Mouse (Mus musculus) E14TG2a.4 (cell line): Measurements from ENCODE around the gene Kdm4b.

Experiments
- H3K27me3 ChIP-seq: 2 replicates; pipeline ENCODE4 v1.6.1; 2014; ENCODE audit warnings: low read length, control low read depth; ENCODE audit not compliant: insufficient read depth
- H3K36me3 ChIP-seq: 2 replicates; pipeline ENCODE4 v1.6.1; 2014; ENCODE audit warnings: low read length, control low read depth; ENCODE audit not compliant: insufficient read depth
- H3K4me1 ChIP-seq: replicated peaks from 2 replicates; pipeline ENCODE4 v1.6.1; 2014; ENCODE audit warnings: low read depth, low read length, control low read depth
- H3K4me3 ChIP-seq: replicated peaks from 2 replicates; pipeline ENCODE4 v1.5.1; 2014; ENCODE audit warnings: mild to moderate bottlenecking, low read length
- H3K9me3 ChIP-seq: 2 replicates; pipeline ENCODE4 v1.6.1; 2014; ENCODE audit warnings: low read length, control low read depth
- CTCF ChIP-seq: conservative IDR thresholded peaks from 2 replicates; pipeline ENCODE4 v1.5.1; 2014; ENCODE audit warnings: low read length
- NANOG ChIP-seq: IDR thresholded peaks from 2 replicates; pipeline ENCODE4 v1.6.1; 2014; ENCODE audit warnings: borderline replicate concordance, low read length, mixed read lengths
- POU5F1 ChIP-seq: IDR thresholded peaks from 2 replicates; pipeline ENCODE4 v1.6.1; 2014; ENCODE audit warnings: low read length, borderline replicate concordance

The Kdm4b gene

DNA sequence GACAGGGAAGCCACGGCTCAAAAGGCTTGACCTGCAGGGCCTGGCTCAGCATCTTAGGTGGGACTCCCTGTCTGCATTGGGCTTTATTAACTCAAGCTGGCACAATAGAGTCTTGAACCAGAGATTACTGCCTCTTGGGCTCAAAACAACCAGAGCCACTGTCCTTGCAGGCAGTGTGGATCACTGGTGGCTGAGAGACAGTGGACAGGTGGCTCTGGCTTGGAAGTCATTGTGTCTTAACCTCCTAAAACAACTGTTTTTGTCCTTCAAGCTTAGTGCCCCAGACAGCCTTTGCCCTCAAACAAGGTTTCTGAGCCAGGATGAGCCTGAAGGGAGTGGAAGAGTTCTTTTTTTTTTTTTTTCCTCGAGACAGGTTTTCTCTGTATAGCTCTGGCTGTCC lies 19.5 kb downstream of the Kdm4b start:
- H3K27me3 ChIP-seq, result no peaks in the 10 kb centered on the region
- H3K4me3 ChIP-seq, result no peak overlapping the region
- H3K9me3 ChIP-seq, result no peaks in the 10 kb centered on the region
- peaks cover 73% of the 10 kb centered on the region for H3K4me1 ChIP-seq
- no peak for TF ChIP-seq NANOG
- no peak for TF ChIP-seq POU5F1
- TF ChIP-seq CTCF, result no peak
- peaks cover 73% of the 10 kb centered on the region for H3K36me3 ChIP-seq

GRCm38 (mm10) chr17:56348128-56348527 lies 22.3 kb downstream of the Kdm4b start:
- peaks cover 74% of the 10 kb centered on the region for H3K4me1 ChIP-seq
- no peaks in the 10 kb centered on the region for H3K9me3 ChIP-seq
- TF ChIP-seq NANOG (no peak), CTCF (no peak), POU5F1 (no peak)
- H3K4me3 ChIP-seq, result no peak overlapping the region; the same call in 1 of the 2 replicates
- peaks cover 88% of the 10 kb centered on the region for H3K36me3 ChIP-seq
- H3K27me3 ChIP-seq, result no peaks in the 10 kb centered on the region

- H3K9me3 ChIP-seq, result no peaks in the 10 kb centered on the region
- peaks cover 92% of the 10 kb centered on the region for H3K36me3 ChIP-seq
- no peaks in the 10 kb centered on the region for H3K27me3 ChIP-seq
- TF ChIP-seq CTCF (no peak), NANOG (no peak), POU5F1 (no peak)
- no peak overlapping the region; the same call in 1 of the 2 replicates for H3K4me3 ChIP-seq
- peaks cover 69% of the 10 kb centered on the region for H3K4me1 ChIP-seq
Observed at GRCm38 (mm10) chr17:56348586-56348985, 22.7 kb downstream of the Kdm4b start.

DNA sequence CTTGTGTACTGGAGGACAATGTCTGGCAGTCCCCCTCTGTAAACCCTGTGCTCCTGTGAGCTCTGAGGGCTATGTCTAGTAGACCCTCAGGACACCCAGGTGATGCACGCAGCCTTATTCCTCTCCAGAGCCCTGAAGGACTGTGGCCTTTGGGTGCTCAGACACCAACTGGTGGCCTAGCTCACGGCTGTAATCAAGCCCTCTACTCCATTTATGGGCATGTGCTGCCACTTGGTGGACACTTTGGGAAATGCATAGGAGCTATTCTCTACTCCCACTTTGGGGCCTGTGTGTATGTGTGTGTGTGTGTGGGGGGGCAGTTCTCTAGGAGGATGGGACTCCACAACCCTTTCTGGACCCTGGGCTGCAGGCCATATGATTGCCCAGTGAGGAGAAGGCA lies 24.8 kb downstream of the Kdm4b start:
- peaks cover 48% of the 10 kb centered on the region for H3K4me1 ChIP-seq
- peaks cover 94% of the 10 kb centered on the region for H3K36me3 ChIP-seq
- no peaks in the 10 kb centered on the region for H3K27me3 ChIP-seq
- no peaks in the 10 kb centered on the region for H3K9me3 ChIP-seq
- H3K4me3 ChIP-seq, result no peak overlapping the region
- peak; percentile 91 for TF ChIP-seq CTCF
- no peak for TF ChIP-seq POU5F1

DNA sequence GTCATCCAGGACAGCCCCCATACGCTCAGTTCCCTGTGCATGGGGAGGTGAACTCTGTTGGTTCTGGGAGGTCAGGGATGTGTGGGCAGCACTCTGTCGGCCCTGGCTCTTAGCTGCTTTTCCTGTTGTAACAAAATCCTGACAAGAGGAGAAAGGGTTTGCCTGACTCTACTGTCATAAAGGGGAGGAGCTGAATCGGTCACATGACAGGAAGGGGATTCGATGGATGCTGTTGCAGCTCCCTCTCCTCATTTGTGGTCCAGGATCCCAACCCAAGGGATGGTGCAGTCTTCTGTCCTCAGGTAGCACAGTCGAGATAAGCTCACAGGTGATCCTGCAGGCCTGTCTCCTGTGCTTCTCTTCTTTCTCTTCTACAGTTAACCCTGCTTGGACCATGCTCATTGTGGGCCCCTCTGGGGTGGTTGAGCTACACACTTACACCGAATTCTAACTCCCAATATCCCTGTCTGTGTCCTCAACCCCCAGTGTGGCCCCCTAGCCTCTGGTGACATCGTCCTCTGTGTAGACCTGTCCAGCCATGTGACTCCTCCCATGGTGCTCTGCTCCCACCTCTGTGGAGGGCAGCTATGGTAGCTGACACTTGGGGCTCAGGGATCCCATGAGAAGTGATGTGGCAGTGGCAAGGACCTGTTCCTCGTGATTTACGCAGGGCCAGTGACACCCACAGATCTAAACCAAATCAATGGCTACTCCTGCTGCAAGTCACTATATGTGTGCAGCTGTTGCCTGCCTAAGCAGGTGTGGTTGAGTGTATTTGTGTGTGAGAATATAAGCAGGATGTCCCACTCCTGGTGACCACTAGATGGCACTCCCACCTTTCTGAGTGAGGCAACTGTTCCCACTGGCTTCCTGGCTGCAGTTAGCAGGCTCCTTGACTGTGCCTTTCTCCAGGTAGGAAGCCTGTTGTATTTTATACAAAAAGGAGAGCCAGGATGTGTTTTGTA lies 31.3 kb downstream of the Kdm4b start:
- no peaks in the 10 kb centered on the region for H3K9me3 ChIP-seq
- H3K4me3 ChIP-seq, result no peak overlapping the region
- peaks cover 99% of the 10 kb centered on the region for H3K36me3 ChIP-seq
- peaks cover 36% of the 10 kb centered on the region for H3K4me1 ChIP-seq
- H3K27me3 ChIP-seq, result no peaks in the 10 kb centered on the region
- TF ChIP-seq CTCF (peak; percentile 87), NANOG (no peak)

DNA sequence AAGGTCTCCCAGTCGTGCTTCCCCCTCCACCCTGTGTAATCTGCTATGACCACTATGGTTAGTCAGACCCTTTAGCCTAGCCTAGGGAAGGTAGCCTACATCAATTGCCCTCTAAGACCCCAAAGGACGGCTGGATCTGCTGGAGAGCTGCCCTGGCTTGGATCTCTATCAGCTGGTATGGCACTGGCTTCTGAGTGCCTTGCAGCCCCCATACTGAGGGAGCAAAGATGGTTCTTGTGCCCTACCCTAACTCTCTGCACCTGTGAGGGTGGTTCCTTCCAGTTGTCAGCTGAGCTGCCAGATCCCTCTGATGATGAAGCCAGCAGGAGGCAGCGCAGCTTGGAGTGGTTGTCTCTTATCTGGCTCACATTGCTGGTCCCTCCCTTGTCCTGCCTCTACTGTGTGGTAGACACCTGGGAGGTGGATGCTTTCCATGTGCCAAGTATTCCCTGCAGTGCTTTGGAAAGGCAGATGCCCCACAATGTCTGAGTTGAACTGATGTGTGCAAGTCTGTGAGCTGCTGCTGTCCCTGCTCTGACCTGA lies 33.4 kb downstream of the Kdm4b start:
- Histone ChIP-seq H3K36me3 (peaks cover 98% of the 10 kb centered on the region), H3K9me3 (no peaks in the 10 kb centered on the region), H3K4me3 (no peak overlapping the region), H3K4me1 (peaks cover 49% of the 10 kb centered on the region), H3K27me3 (no peaks in the 10 kb centered on the region)
- TF ChIP-seq POU5F1 (no peak), CTCF (no peak), NANOG (no peak)

DNA sequence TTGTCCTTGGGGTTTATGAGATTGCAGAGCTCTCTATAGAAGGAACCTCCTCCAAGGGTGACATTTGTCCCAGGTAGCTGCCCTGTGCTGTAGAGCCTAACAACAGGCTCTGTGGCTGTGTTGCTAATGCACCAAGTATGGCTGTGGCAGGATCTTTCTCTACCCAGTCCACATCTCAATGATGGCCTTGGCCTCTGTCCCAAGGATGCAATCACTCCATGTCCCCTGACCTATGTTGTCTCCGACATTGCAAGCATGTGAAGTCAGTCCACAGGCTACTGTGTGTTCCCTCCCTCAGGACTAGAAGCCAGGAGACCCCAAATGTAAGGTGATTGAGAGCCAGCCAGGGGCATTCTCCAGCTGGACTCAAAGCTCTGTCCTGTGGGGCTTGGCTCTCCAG lies 34.0 kb downstream of the Kdm4b start:
- Histone ChIP-seq H3K4me1 (peaks cover 49% of the 10 kb centered on the region), H3K36me3 (peaks cover 95% of the 10 kb centered on the region), H3K4me3 (no peak overlapping the region), H3K9me3 (no peaks in the 10 kb centered on the region), H3K27me3 (no peaks in the 10 kb centered on the region)
- TF ChIP-seq NANOG, result no peak

GRCm38 (mm10) chr17:56360451-56360850 lies 34.6 kb downstream of the Kdm4b start:
- Histone ChIP-seq H3K36me3 (peaks cover 95% of the 10 kb centered on the region), H3K4me3 (no peak overlapping the region), H3K9me3 (no peaks in the 10 kb centered on the region), H3K27me3 (no peaks in the 10 kb centered on the region), H3K4me1 (peaks cover 49% of the 10 kb centered on the region)
- no peak for TF ChIP-seq CTCF
- no peak for TF ChIP-seq NANOG
- TF ChIP-seq POU5F1, result no peak
